Mouse (Mus musculus) adrenal gland, adult 8-10 months (tissue): ENCODE data around the gene Fcor. TPM values are rescaled to one million over a fixed set of nuclear protein-coding genes. Genes with fewer than 3 reads are reported as not detected.

ENCODE experiments used
- DNase-seq: peaks from one replicate; pipeline ENCODE4 v3.0.0; 2022
- total RNA-seq, 4 experiments: library from RNA; stranded (reverse); gene quantifications; 2 replicates each; pipeline ENCODE4 v1.2.4; 2022

The Fcor gene
- total RNA-seq = 10 to 100 TPM in 3 of 4 experiments, 1 to 10 TPM in 1; 8.1 to 26.3 (median 22.4) TPM

DNA sequence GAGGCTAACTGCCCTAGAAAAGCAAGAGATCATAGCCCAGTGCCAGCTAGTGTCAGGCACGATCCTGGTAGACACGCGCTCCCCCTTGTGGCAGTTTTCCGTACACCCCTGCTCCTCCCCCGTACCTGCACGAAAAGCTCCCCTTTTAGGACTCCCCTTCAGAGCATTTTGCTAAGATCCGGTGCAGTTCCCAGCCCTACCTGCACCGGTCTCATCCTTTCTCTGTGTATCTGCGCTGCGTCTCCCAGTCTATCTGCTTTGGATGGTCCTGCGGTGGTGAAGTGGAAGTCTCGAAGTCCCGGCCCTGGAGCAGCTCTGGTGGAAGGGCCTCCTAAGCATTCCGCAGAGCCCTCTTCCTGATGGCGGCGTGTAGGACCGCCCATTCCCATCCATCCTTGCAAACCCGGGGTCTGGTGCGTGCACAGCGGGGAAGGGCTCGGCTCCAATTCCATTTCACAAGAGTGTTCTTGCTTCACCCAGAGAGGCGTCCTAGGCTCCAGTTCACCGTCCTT lies at the start of gene Fcor:
TSS of gene Fcor (minus strand) at position 383 of the 512 bp plus-strand sequence.
- peak; percentile 68 for DNase-seq

DNA sequence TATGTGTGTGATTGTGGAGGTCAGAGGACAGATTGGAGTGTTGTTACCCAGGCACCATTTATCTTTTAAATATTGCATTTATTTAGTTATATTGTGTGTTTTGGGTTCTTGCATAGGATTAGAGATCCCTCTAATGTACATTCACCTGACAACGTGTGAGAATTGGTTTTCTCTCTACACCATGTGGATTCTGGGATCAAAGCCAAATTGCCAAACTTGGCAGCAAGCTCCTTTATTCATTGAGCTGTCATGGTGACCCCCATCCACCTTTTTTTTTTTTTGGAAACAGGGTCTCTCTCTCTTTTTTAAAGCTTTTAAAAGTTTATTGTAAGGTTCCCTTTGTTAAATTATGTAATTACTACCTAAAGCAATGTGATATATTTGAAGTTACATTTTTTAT lies 48.9 kb upstream of the Fcor start:
- DNase-seq = no peak

DNA sequence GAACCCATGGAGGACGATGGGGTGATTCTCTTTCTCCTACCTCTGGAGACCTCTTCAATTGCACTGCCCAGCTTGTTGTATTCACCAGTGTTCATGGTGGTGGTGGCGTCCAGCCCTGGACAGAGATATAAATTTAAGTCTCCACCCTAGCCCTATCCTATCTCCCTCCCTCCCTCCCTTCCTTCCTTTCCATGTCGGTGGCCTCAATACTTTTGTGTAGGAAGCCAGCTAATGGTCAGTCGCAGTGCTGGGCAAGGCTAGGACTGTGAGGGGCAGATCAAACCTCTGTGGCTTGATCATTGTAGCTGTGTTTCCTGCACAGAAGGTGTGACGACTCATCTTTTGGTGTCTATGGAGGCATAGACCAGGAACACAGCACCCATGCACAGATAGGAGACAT lies 48.4 kb upstream of the Fcor start, which contains the start of gene Clec4g:
TSS of gene Clec4g (minus strand) at position 101 of the 400 bp plus-strand sequence.
- no peak for DNase-seq

DNA sequence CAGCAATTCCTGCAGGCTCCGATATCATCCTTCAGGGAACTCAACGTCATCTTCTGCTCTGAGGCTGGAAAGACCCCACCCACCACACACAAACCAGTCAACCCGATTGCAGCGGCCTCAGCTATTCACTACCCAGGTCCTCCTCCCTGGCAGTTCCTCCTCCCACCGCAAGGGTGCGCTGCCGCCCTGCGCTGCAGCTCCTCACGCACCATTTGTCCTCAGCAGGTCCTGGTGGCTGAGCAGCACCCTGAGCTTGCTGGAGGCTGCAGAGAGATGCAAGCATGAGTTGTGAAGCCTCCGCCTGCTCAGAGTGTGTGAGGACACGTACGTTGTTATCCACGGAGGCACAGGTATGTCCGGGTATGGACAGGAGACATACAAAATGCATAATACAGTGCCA lies 46.4 kb upstream of the Fcor start:
- peak; percentile 32 for DNase-seq

DNA sequence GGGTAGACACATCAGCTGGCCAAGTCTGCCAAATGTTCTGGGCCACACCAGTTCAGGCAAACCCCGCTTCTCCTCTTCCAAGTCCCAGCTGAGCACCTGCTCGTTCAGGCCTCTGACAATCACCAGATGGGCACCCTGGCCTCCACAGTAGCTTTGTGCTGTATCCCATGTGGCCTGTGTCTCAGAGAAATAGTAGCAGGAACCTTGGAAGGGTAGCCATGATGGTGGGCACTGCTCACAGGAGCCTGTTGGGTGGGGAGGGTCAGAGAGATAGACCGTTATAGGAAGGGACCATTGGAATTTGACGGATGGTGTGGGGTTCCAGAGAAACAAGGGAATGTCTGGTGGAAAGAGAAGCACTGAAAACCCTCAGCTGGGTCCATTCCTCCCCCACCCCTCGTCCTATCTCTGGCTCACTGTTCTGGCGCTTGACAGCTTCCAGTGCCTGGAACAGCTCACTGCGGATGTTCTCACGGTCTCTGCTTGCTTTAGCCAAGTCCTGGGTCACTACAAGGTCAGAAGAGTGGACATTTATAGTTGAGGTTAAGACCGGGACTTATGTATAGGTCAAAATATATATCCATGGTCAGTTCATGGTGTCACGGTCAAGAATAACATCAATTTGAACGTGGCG lies 45.3 kb upstream of the Fcor start:
- no peak for DNase-seq

DNA sequence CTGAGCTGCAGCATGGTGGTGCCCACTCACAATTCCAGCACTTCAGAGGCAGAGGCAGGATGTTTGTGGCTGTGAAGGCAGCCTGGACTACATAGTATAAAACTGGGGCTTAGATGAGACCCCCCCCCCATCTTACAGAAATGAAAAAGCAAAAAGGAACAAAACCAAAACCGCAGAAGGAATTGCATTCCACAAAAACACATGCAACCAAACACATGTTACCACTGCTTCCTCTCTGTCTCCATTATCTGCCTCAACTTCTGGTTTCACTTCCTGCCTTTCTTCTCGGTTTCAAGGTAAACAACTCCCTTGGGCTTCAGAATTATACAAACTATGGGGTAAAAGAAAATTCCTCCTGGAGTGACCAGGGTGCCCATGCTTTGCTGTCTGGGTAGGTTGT lies 39.5 kb upstream of the Fcor start:
- DNase-seq = no peak

DNA sequence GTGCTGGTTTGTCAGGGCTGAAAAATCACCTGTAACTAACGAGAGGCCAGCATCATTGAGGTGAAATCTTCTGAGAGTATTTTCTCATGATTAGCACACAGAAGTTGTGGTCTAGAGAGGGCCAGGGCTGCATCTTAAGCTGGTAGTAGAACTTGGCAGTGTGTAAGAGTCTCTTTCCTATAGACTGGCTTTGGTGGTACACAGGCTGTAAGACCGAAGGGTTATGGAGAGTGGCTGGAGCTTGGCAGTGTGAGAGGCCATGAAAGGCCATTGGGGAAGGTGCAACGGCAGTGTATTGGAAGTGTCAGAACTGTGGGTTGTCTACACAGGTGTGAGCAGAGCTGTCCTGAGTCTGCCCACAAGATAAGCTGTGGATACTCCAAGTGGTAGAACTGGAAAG lies 38.1 kb upstream of the Fcor start:
- no peak for DNase-seq

DNA sequence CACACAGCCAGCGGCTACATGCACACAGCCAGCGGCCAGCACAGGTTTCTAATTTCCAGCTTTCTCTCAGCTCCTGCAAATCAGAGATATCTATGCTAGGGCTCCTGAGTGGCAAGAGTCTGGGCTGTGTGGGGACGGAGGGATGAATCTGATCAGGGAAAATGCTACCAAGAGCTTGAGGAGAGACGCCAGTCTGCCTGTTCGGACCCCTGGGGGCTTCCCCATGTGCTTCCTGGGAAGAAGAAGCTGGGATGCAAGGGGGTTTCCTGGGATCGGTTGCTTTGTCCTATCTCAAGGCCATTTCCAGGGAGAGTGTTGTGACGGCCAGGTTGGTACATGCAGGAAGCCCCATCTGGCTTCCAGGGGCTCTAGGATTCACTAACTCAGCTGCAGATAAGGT lies 35.4 kb upstream of the Fcor start:
- DNase-seq = no peak

DNA sequence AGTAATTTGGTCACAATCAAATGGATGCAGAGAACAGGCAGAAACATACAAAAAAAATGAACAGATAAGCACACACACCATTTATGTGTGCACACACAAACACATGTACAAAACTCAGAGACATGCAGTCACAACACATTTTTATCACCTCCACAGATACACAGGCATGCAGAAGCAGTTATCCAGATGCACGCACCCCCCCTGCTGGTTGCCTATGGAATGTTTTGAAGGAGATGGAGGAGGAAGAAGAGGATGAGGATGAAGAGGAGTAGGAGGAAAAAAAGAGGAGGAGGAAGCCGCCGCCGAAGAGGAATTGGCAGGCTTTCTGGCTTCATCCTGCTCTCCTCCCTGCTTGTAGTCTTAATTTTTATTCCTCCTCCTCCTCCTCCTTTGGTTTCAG lies 33.5 kb upstream of the Fcor start:
- no peak for DNase-seq

DNA sequence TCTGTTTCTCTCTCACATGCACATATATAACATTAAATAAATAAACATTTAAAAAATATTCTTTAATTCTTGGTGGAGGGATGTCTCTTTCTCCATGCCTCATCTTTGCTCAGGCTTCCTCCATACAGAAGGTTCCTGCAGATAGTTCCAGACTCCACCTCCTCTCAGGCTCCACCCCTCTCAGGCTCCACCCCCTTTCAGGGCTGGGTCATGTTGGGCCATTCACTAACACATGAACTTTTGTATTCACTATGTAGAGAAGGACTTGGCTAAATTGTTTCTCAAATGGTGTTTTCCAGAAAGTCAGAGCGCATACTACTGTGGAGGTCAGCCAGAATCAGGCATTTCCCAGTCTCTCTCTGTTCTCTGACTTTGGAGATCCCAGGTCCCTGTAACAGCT lies 29.3 kb upstream of the Fcor start:
- no peak for DNase-seq

DNA sequence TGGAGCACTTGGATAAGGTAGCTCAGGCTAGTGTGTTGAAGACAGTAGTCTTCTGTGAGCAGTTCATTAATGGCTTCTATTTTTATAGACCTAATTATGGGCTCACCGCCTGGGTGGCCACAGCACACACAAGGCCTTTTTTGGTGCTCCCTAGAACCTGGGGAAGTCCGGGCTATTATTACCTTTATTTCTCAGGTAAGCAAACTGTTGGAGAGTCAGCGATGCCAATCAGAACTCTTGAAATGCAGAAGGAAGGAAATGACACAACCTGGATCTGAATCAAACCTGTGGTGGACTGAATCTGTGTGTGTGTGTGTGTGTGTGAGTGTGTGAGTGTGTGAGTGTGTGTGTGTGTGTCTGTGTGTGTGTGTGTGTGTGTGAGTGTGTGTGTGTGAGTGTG lies 22.0 kb upstream of the Fcor start, which contains the start of gene Fcer2a:
TSS of gene Fcer2a (minus strand) at position 55 of the 400 bp plus-strand sequence.
- DNase-seq = no peak

DNA sequence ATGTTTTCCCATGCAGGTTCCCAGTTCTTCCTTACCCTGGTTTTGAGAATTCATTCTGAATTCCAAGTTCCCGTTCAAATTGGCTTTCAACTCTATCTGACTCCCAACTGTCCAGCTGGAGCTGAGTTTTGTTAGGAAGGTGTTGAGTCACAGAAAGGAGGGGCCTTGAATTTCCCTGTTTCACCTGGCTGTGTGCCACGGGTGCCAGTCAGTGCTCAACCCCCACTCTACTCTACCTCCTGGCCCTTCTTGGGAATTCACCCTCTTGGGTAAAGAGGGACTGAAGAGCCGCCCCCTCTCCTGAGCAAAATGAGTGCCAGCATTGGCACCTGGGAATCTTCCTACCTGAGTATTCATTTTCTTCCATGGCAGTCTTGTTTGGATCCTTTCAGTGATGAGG lies 18.6 kb upstream of the Fcor start:
- DNase-seq = no peak

DNA sequence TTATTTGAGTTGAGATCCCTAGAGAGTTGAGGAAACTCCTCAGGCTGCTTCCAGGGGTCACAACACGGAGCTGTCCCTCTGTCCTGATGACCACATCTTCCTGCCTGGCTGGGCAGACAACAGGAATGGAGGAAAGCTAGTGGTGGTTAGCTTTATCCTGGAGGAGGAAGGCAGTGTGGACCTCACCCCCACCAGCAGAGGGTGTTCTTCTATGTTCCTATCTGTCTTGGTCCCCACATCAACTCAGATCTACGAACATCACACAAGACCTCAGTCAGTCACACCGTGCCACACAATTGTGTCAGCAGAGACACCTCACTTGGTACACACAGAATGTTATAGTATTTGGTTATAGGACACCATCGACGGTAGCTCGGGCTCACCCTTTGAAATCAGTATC lies 15.4 kb upstream of the Fcor start:
- DNase-seq = no peak

DNA sequence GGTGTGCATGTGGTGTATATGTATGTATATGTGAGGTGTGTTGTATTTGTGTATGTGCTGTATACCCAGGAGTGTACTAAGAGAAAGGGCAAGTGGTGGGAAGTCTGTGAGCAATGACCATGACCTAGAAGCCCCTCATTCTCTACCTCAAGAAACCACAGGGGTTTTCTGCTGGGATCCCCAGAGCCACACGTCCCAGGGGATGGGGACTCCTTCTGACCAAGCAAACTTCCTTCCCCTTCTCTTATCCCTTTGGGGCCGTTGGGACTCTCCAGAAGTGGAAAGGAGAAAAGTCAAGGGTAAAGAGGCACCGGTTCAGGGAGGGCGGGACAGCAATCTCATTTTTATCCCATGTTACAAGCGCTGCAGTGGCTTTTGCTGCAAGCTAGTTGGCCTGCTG lies 13.3 kb upstream of the Fcor start:
- no peak for DNase-seq

DNA sequence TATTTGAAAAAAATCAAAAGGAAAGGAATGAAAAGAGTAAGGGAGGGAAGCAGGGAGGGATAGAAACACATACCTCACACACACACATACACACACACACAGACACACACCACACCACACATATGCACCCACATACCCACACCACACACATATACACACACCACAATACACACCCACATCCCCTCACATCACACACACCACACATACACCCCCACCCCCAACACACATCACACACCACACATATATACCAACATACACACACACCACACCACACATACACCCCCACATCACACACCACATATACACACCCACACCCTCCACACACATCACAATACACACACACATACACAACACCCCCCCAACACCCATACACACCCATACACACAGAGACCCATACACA lies 12.4 kb upstream of the Fcor start:
- no peak for DNase-seq

DNA sequence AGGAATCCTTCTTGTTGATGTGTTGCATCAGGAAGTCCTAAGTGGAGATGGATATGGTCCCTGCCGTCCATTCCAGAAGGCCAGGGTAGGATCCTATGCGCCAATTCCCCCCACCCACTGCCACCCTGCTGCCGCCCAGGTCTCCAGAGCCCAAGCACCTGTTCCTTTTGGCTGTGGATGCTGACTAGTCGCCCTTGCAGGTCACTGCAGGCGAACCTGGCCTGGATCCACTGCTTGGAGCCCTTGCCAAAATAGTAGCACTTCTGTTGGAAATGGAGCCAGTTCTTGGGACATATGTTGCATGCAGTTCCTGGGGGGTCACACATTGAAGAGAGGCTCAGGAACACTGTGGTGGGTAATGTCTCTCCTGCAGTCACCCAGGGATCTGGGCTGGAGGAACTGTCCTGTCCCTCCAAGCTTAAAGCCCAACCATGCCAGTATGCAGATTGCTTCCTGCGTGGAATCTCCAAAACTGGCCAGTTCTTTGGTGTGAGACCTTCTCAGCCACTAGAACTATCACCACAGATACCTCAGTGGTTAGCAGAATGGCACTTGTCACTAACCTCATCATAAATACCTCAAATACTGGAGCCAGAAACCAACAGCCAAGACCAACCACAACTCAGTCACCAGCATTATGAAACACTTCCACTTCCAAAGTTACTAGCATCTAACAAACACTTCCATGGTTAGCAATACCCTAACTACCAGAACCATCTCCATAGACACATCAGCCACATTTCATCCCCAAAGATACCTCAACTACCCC lies 11.4 kb upstream of the Fcor start:
- DNase-seq = no peak

DNA sequence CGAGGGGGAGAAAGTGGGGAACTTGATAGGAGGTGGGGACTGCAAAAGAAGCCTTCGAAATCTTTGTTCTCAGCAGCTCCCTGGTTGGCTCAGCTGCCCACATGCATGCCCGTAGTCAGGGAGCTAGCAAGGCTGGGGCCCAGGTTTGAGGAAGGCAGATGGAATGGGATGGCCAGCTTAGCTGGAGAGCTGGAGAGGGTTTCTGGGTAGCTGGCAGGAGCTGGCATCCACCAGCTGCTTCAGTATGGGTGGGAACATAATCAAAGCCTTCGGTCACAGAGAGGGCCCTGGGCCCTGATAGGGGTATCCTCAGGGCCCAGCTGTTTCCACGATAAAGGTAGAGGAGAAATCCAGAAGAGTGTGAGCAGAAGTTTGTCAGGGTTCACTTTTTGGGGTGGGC lies 10.3 kb upstream of the Fcor start:
- DNase-seq = no peak

DNA sequence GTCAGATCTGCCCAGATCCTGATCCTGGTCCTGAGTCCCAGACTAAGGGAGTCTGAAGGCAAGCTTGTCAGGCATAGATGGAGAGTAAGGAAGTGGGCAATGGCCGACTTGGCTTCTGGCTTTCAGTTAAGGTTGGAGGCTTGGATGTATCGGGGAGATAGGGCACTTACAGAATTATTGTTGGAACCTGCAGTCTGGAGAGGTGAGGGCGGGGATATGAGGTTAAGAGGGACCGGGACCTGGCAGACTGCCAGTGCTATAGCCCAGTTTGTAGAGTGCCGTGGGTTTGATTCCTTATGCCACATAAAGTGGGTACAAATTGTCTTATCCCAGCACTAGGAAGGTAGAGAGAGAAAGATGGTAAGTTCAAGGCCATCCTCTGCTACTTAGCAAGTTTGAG lies 7.5 kb upstream of the Fcor start:
- DNase-seq = no peak

DNA sequence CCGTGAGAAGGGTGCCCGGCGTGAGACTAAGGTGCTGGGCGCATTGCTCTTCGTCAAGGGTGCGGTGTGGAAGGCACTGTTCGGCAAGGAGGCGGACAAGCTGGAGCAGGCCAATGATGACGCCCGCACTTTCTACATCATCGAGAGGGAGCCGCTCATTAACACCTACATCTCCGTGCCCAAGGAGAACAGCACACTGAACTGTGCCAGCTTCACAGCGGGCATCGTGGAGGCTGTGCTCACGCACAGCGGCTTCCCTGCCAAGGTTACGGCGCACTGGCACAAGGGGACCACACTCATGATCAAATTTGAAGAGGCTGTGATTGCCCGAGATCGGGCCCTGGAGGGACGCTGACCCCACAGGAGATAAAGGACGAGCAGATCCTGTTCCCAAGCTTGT lies 7.1 kb upstream of the Fcor start:
- DNase-seq = no peak

DNA sequence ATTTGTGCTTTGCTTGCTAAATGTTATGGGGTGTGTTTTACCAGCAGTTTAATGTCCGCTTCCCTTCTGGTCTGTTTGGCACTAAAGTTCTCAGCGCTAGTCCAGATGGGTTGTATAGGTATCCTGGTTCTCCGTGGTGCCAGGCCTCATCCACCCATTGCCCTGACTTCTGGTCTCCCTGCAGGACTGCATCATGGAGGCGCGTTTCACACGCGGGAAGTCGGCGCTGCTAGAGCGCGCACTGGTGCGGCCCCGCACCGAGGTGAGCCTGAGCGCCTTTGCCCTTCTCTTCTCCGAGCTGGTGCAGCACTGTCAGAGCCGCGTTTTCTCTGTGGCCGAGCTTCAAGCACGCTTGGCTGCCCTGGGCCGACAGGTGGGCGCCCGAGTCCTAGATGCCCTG lies 6.7 kb upstream of the Fcor start:
- DNase-seq = no peak

DNA sequence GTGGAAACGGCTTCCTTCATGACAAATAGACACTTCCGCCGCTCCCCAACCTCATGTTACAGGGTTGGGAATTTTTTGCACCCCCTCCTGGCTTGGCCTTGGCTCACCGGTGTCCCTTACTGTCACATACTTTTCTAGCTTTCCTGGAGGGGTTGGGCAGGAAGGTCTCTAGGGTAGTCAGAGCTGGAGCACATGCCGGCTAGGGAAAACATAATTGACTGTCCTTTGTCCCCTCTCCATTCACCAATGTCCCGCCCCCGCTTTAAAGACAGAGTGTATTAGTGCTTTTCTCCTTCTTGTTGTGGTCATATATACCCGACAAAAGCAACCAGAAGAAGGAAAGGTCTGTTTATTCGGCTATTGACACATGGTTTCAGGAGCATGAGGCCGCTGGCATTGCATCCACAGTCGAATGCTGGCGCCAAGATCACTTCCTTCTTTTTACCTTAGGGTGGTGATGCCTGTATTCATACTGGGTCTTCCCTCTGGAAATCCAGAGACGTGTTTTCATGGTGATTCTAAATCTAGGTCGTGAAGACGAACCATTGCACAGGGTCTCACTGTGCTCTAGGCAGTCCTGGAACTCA lies 4.9 kb upstream of the Fcor start:
- DNase-seq = no peak

DNA sequence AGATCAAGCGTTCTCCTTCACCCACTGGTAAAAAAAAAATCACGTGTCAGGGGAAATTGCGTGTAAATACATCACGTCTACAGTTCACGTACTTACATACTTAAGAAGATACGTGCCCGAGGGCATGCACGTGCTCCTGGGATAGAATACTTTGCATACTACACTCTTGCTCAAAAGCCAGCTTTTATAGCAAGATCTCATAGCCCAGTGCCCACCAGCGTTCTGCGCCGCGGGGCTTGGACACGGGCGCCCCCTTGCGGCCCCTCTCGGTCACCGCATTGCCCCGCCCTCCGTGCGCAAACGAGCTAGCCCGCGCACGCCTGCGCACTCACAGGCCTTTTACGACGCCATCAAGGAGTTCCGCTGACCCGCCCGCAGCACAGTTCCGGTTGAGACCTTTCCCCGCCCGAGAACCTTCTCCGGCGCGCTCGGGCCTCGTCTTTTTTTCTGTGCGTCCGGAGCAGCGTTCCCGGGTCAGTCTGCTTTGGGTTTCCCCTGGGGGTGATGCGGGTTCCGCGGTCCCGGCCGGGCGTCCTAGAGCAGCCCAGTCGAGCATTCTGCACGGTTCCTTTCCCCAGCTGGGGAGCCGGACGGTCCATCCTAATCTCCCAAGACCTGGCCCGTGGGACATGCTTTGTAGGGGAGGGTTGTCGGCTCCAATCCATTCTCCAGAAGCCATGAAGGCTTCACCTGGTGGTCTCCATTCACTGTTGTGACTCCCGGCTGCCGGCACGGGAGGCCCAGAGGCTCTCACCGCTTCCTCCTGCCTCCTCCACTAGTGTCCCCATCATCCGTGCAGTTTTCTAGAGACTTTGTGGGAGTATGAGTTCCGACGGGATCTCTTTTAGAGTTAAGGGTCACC lies 4.2 kb upstream of the Fcor start, which contains the start of gene Trappc5:
TSS of gene Trappc5 (plus strand) at position 169 of the 862 bp plus-strand sequence.
- peak; percentile 91 for DNase-seq

DNA sequence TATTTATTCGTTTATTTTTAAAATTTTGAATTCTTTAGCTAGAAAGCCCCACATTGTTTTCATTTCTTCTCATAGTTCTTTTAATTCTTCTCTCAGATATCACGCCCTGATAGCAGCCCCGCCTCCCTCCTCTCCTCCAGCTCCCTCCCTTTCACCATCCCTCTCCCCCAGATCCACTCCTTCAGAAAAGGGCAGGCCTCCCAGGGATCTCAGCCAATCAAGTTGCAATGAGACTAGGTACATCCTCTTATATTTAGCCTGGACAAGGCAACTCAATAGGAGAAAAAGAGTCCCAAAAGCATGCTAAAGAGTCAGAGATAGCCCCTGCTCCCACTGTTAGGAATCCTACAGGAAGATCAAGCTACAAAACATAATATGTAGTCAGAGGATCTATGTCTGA lies 2.5 kb upstream of the Fcor start:
- no peak for DNase-seq
